ENCODE assay signal across 8 mouse cellular contexts in the genomic region with DNA sequence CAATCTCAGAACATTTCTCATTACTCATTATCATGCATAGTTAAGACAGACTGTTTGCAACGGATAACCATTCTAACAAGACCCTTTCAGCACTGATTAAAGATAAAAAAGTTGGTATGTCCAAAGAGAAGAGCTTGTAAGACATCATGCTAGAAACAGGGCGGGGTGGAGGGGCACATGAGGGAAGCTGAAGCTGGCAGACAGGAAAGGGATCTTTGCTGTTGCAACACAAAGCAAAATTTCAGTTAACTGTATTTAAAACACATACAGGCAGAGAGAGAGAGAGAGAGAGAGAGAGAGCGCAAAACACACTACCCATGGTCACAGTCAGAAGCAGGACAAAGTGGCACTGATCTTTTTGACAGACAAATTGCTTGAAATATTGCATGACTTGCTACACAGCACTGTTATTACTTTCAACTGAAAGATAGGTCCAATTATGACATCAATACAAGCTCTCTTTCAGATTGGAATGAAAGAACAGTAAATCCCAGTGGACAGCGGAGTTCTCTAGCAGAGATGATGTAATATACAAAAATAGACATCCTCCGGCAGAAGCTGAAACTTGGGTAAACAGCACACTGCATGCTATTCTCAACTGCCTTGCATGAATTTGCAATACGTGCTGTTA.
DNase-seq lines count a peak whose midpoint lies in the region; ATAC-seq and TF ChIP-seq lines count a peak whose summit lies in the region.

No protein-coding gene starts in this region.

- peaks cover 8% of the 10 kb centered on the region; the same call in 1 of the 2 replicates for H3K4me1 ChIP-seq in kidney, adult 2 months (ENCODE audit: control insufficient read depth, insufficient read depth, low read length)
- H3K4me1 ChIP-seq in heart, embryonic 13.5 days, result peaks cover 46% of the 10 kb centered on the region
- H3K4me1 ChIP-seq in liver, postnatal 0 days (ENCODE audit: insufficient read depth), result peaks cover 20% of the 10 kb centered on the region
- H3K4me1 ChIP-seq in stomach, embryonic 15.5 days, result peaks cover 18% of the 10 kb centered on the region

- H3K4me3 ChIP-seq in kidney, adult 2 months (ENCODE audit: insufficient read depth, low read depth, low read length), result no peak overlapping the region
- peak overlapping the region; percentile 33 for H3K4me3 ChIP-seq in heart, embryonic 13.5 days
- 0 out of 2 replicates have a peak overlapping the region, but pooled peaks have one; percentile 8 for H3K4me3 ChIP-seq in liver, postnatal 0 days (ENCODE audit: low read depth, low read length)
- H3K4me3 ChIP-seq in stomach, embryonic 15.5 days (replicated peaks), result no peak overlapping the region

- H3K9me3 ChIP-seq in heart, embryonic 13.5 days, result no peaks in the 10 kb centered on the region
- no peaks in the 10 kb centered on the region for H3K9me3 ChIP-seq in liver, postnatal 0 days (ENCODE audit: low read length)
- no peaks in the 10 kb centered on the region for H3K9me3 ChIP-seq in stomach, embryonic 15.5 days

- H3K9ac ChIP-seq in heart, embryonic 13.5 days, result peak overlapping the region; percentile 69
- H3K9ac ChIP-seq in liver, postnatal 0 days (replicated peaks), result peak overlapping the region; percentile 28; the same call in 1 of the 2 replicates
- H3K9ac ChIP-seq in stomach, embryonic 15.5 days, result no peak overlapping the region

- WGBS in kidney, adult 2 months, result 54% methylated on average over 6 of the region's 6 CpGs
- WGBS in heart, embryonic 13.5 days, result 16% methylated on average over 6 of the region's 6 CpGs
- 14% methylated on average over 6 of the region's 6 CpGs for WGBS in liver, postnatal 0 days (ENCODE audit: insufficient replicate concordance)
- 32% methylated on average over 6 of the region's 6 CpGs for WGBS in stomach, embryonic 15.5 days

- DNase-seq in kidney, adult 2 months, result peak; percentile 50
- no peak for DNase-seq in kidney, adult 8-10 months
- peak; percentile 91 for DNase-seq in brain, adult 2 months (ENCODE audit: low read depth, low spot score)
- DNase-seq in liver, postnatal 0 days, result no peak
- no peak for DNase-seq in right cerebral cortex, postnatal 10 days (ENCODE audit: low spot score in 2 of 2)
- no peak for DNase-seq in gastrocnemius, postnatal 10 days

- no peak for TF ChIP-seq POLR2A in kidney, adult 2 months (IDR thresholded peaks at IDR 0.05; ENCODE audit: low read depth, low read length)

- no peaks in the 10 kb centered on the region for H3K27me3 ChIP-seq in kidney, adult 2 months (replicated peaks; ENCODE audit: control insufficient read depth, insufficient read depth, low read length)
- no peaks in the 10 kb centered on the region for H3K27me3 ChIP-seq in heart, embryonic 13.5 days (replicated peaks)
- H3K27me3 ChIP-seq in liver, postnatal 0 days (ENCODE audit: insufficient read depth, low read length), result no peaks in the 10 kb centered on the region
- no peaks in the 10 kb centered on the region for H3K27me3 ChIP-seq in stomach, embryonic 15.5 days (replicated peaks)

- no peak for TF ChIP-seq EP300 in liver, postnatal 0 days (IDR thresholded peaks at IDR 0.05; ENCODE audit: low read depth)

- peak overlapping the region; percentile 65 for H3K4me2 ChIP-seq in heart, embryonic 13.5 days
- peak overlapping the region; percentile 55 for H3K4me2 ChIP-seq in liver, postnatal 0 days (ENCODE audit: low read depth, low read length)
- peak overlapping the region; percentile 36; the same call in 1 of the 2 replicates for H3K4me2 ChIP-seq in stomach, embryonic 15.5 days

- peak overlapping the region; percentile 64 for H3K27ac ChIP-seq in kidney, adult 2 months (ENCODE audit: insufficient read depth, low read depth, low read length)
- H3K27ac ChIP-seq in heart, embryonic 13.5 days (replicated peaks), result peak overlapping the region; percentile 95
- peak overlapping the region; percentile 71 for H3K27ac ChIP-seq in liver, postnatal 0 days (ENCODE audit: low read depth)
- peak overlapping the region; percentile 69; the same call in 1 of the 2 replicates for H3K27ac ChIP-seq in stomach, embryonic 15.5 days

- no peak for TF ChIP-seq CTCF in kidney, adult 2 months (conservative IDR thresholded peaks at IDR 0.05; ENCODE audit: insufficient read depth, insufficient read length, low read depth, low read length)
- no peak for TF ChIP-seq CTCF in liver, postnatal 0 days (IDR thresholded peaks at IDR 0.05; ENCODE audit: low read depth)

- H3K36me3 ChIP-seq in kidney, adult 2 months (ENCODE audit: control insufficient read depth, insufficient read depth, low read length), result no peaks in the 10 kb centered on the region
- H3K36me3 ChIP-seq in heart, embryonic 13.5 days, result no peaks in the 10 kb centered on the region
- H3K36me3 ChIP-seq in liver, postnatal 0 days (replicated peaks; ENCODE audit: insufficient read depth, low read length), result no peaks in the 10 kb centered on the region
- H3K36me3 ChIP-seq in stomach, embryonic 15.5 days, result no peaks in the 10 kb centered on the region

- no peak for ATAC-seq in heart, embryonic 13.5 days (ENCODE audit: extremely low read depth, insufficient number of reproducible peaks, low FRiP score, low TSS enrichment)
- ATAC-seq in liver, postnatal 0 days, result peak; percentile 66
- peak; percentile 65; the same call in 1 of the 2 replicates for ATAC-seq in stomach, embryonic 15.5 days (ENCODE audit: insufficient read depth, low FRiP score, low read depth)

Comparison
In these comparisons a context has a peak if more than half of its experiments do, and no peak if none do; other contexts are left out.
1. DNase-seq: peak in kidney, adult 2 months (single experiment) and brain, adult 2 months (single experiment); none in kidney, adult 8-10 months (0 of 2), liver, postnatal 0 days (single experiment), right cerebral cortex, postnatal 10 days (0 of 2) and gastrocnemius, postnatal 10 days (single experiment).
2. H3K4me3 ChIP-seq: peak in heart, embryonic 13.5 days (single experiment) and liver, postnatal 0 days (single experiment); none in kidney, adult 2 months (single experiment) and stomach, embryonic 15.5 days (single experiment).
3. Peak in every context shown above with its lines, with median percentiles within 50 percentile points of each other: H3K27ac ChIP-seq and H3K4me2 ChIP-seq.